Mouse (Mus musculus) liver, embryonic 12.5 days (tissue): ENCODE results near the gene Kmt2a. TPM values are rescaled to one million over a fixed set of nuclear protein-coding genes. Genes with fewer than 3 reads are reported as not detected.

Experiments used
- ATAC-seq: fragments of 200-750 bp; cut with Nextera tagmentation; 2 replicates; pipeline ENCODE4 v1.8.0; 2017; ENCODE audit warnings: moderate number of reproducible peaks, mild to moderate bottlenecking, moderate library complexity
- H3K27ac ChIP-seq: fragments of 300-500 bp; sonication (generic); 2 replicates; pipeline ENCODE4 v1.5.1; 2016; ENCODE audit warnings: mild to moderate bottlenecking
- H3K27me3 ChIP-seq: fragments of 300-500 bp; sonication (generic); replicated peaks from 2 replicates; pipeline ENCODE4 v1.6.1; 2016; ENCODE audit warnings: mild to moderate bottlenecking, moderate library complexity
- H3K36me3 ChIP-seq: fragments of 300-500 bp; sonication (generic); 2 replicates; pipeline ENCODE4 v1.6.1; 2016; ENCODE audit warnings: mild to moderate bottlenecking, moderate library complexity
- H3K4me1 ChIP-seq: fragments of 300-500 bp; sonication (generic); 2 replicates; pipeline ENCODE4 v1.6.1; 2016
- H3K4me2 ChIP-seq: fragments of 300-500 bp; sonication (generic); 2 replicates; pipeline ENCODE4 v1.6.1; 2016; ENCODE audit warnings: mild to moderate bottlenecking, moderate library complexity
- H3K4me3 ChIP-seq: fragments of 300-500 bp; sonication (generic); 2 replicates; pipeline ENCODE4 v1.5.1; 2016; ENCODE audit warnings: mild to moderate bottlenecking, moderate library complexity
- H3K9ac ChIP-seq: fragments of 300-500 bp; sonication (generic); 2 replicates; pipeline ENCODE4 v1.6.1; 2016; ENCODE audit warnings: mild to moderate bottlenecking, moderate library complexity
- H3K9me3 ChIP-seq: fragments of 300-500 bp; sonication (generic); replicated peaks from 2 replicates; pipeline ENCODE4 v1.6.1; 2016; ENCODE audit warnings: mild to moderate bottlenecking, moderate library complexity
- WGBS: fragments of 180-500 bp; shearing (Covaris S2); methylation state at CpG from one replicate; pipeline ENCODE4 v1.1.7; 2016; ENCODE audit not compliant: insufficient replicate concordance; 5-methylcytosine and 5-hydroxymethylcytosine counted together
- polyA plus RNA-seq: library from polyadenylated mRNA; unstranded; fragments of >200 nt; fragmentation: Nextera tagmentation; extraction: Ambion mirVana; gene quantifications from 2 replicates; pipeline ENCODE4 v1.2.1, GENCODE M21; 2016

The Kmt2a gene
- polyA plus RNA-seq, 1 experiment from 2014 or later: 8.4 TPM

DNA sequence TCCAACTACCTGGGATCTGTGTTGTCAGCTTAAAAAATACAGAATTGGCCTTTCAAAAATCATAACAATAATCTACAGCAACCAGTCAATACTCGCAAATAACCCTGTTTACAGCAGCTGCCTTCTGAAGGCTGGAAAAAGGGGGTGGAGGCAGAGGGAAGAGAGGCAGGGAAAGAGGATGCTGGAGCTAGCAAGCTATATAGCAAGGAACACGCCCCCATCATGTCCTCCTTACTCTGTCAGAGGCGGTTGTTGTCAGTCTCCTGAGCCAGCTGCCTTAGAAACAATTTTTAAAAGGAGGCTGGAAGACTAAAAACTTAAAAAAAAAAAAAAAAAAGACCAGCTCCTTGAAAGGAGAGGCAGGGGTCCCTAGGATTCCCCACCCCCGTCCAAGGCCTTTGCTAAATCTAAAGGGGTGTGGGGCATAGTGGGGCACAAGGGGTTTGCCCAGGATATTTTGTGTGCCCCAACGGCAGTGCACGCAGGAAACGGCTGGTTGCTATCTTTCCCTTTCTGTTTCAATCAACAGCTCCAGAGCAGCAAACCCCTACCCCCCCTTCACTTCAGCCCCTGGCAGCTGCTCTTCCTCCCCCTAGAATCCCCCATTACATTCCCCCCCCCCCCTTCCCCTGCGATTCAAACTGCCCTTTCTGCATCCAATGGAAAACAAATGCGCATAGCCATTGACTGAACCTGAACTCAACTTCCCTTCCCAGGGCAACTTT is 2.2 kb downstream of the Kmt2a start:
- no peaks in the 10 kb centered on the region for H3K9me3 ChIP-seq
- H3K4me3 ChIP-seq: peak overlapping the region; percentile 96
- peak overlapping the region; percentile 99 for H3K4me2 ChIP-seq
- 15% methylated on average over 9 of the region's 9 CpGs for WGBS
- no peak for ATAC-seq
- peaks cover 74% of the 10 kb centered on the region for H3K4me1 ChIP-seq
- peak overlapping the region; percentile 95 for H3K9ac ChIP-seq
- peaks cover 18% of the 10 kb centered on the region for H3K36me3 ChIP-seq
- H3K27me3 ChIP-seq: peaks cover 7% of the 10 kb centered on the region
- peak overlapping the region; percentile 91 for H3K27ac ChIP-seq

DNA sequence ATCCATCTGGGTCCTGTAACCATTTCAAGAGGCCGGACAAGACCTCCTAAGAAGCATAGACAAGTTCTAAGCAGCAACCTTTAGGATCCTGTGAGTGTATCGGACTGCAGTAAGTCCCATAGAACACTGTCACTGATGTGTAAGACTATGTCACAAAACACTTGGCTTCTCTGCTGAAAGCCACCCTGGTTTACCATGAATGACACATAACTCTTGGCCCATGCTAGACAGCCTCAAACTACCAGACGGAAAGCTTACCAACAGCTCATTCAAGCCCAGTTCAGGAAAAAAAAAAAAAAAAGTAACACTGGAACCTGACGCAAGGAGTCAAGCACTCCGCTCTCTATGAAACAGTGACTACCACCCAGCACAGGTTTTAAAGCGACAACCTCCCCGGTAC is 3.4 kb downstream of the Kmt2a start:
- H3K9ac ChIP-seq: no peak overlapping the region
- no peak overlapping the region for H3K4me2 ChIP-seq
- peaks cover 78% of the 10 kb centered on the region for H3K4me1 ChIP-seq
- H3K9me3 ChIP-seq: no peaks in the 10 kb centered on the region
- ATAC-seq: no peak
- H3K36me3 ChIP-seq: peaks cover 18% of the 10 kb centered on the region
- H3K4me3 ChIP-seq: no peak overlapping the region
- no peak overlapping the region for H3K27ac ChIP-seq
- no peaks in the 10 kb centered on the region; the same call in 1 of the 2 replicates for H3K27me3 ChIP-seq
- 86% methylated on average over 7 of the region's 7 CpGs for WGBS

GRCm38 (mm10) chr9:44875476-44875875 is 5.6 kb downstream of the Kmt2a start:
- H3K36me3 ChIP-seq: peaks cover 27% of the 10 kb centered on the region
- no peak for ATAC-seq
- no peak overlapping the region for H3K9ac ChIP-seq
- no peak overlapping the region for H3K27ac ChIP-seq
- H3K27me3 ChIP-seq: no peaks in the 10 kb centered on the region
- H3K4me1 ChIP-seq: peaks cover 76% of the 10 kb centered on the region
- no peak overlapping the region for H3K4me3 ChIP-seq
- WGBS: 78% methylated on average over 7 of the region's 7 CpGs
- H3K9me3 ChIP-seq: no peaks in the 10 kb centered on the region
- no peak overlapping the region for H3K4me2 ChIP-seq

- H3K27ac ChIP-seq: no peak overlapping the region
- no peak overlapping the region for H3K4me2 ChIP-seq
- H3K9me3 ChIP-seq: no peaks in the 10 kb centered on the region
- H3K9ac ChIP-seq: no peak overlapping the region
- peaks cover 27% of the 10 kb centered on the region for H3K36me3 ChIP-seq
- no peak overlapping the region for H3K4me3 ChIP-seq
- peaks cover 75% of the 10 kb centered on the region for H3K4me1 ChIP-seq
- ATAC-seq: no peak
- no peaks in the 10 kb centered on the region for H3K27me3 ChIP-seq
Observed at GRCm38 (mm10) chr9:44874198-44874597, 6.9 kb downstream of the Kmt2a start.

- no peak overlapping the region for H3K4me2 ChIP-seq
- no peaks in the 10 kb centered on the region for H3K9me3 ChIP-seq
- H3K36me3 ChIP-seq: peaks cover 27% of the 10 kb centered on the region
- H3K27ac ChIP-seq: no peak overlapping the region
- H3K9ac ChIP-seq: no peak overlapping the region
- no peaks in the 10 kb centered on the region for H3K27me3 ChIP-seq
- H3K4me3 ChIP-seq: no peak overlapping the region
- no peak for ATAC-seq
- H3K4me1 ChIP-seq: peaks cover 72% of the 10 kb centered on the region
- WGBS: 68% methylated on average over 5 of the region's 5 CpGs
Observed at GRCm38 (mm10) chr9:44873665-44874064, 7.4 kb downstream of the Kmt2a start.

- Histone ChIP-seq H3K27me3 (no peaks in the 10 kb centered on the region), H3K4me1 (peaks cover 50% of the 10 kb centered on the region), H3K36me3 (peaks cover 33% of the 10 kb centered on the region), H3K9ac (no peak overlapping the region), H3K4me2 (no peak overlapping the region), H3K4me3 (no peak overlapping the region), H3K27ac (no peak overlapping the region), H3K9me3 (no peaks in the 10 kb centered on the region)
- 76% methylated on average over 13 of the region's 13 CpGs for WGBS
- no peak for ATAC-seq
Observed at GRCm38 (mm10) chr9:44868336-44869094, 12.6 kb downstream of the Kmt2a start.

- Histone ChIP-seq H3K4me3 (no peak overlapping the region), H3K36me3 (peaks cover 41% of the 10 kb centered on the region), H3K9me3 (no peaks in the 10 kb centered on the region), H3K4me1 (peaks cover 50% of the 10 kb centered on the region), H3K27me3 (no peaks in the 10 kb centered on the region), H3K27ac (no peak overlapping the region), H3K9ac (no peak overlapping the region), H3K4me2 (no peak overlapping the region)
- WGBS: 56% methylated on average over 3 of the region's 3 CpGs
- ATAC-seq: no peak
Observed at GRCm38 (mm10) chr9:44867664-44868063, 13.4 kb downstream of the Kmt2a start.

DNA sequence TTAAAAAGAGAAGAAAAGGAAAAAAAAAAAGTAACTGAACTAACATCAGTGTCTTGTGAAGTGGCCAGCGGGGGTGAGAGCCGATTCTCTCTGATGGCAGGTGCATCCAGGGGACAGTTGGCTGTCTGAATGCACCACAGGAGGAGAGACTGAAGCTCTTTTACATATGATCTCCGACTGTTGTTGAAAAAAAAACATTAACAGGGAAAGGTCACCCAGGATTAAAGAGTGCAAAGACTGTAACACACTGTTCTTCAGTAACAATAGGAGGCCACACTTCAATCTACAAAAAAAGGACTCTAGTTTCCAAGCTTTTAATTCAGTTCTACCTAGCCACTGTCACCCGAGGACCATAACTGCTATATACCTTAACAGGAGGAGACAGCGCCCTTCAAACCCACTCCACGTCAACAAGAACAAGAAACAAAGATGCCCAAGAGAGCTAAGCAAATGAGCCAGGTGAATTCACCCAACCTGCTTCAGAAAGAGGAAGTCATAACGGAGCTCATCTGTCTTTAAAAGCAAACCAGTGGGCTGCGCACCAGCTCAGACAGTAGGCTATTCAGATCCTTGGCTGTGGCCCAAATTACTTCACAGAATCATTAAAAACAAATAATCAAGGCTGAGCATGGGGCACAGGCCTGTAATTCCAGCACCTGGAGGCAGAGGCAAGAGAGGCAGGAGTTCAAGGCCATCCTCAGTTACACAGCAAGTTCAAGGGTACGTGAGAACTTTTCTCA is 14.4 kb downstream of the Kmt2a start:
- ATAC-seq: no peak
- Histone ChIP-seq H3K9ac (no peak overlapping the region), H3K36me3 (peaks cover 50% of the 10 kb centered on the region), H3K27me3 (no peaks in the 10 kb centered on the region), H3K27ac (0 out of 2 replicates have a peak overlapping the region, but pooled peaks have one; percentile 3), H3K4me3 (no peak overlapping the region), H3K4me2 (no peak overlapping the region), H3K9me3 (no peaks in the 10 kb centered on the region), H3K4me1 (peaks cover 57% of the 10 kb centered on the region)
- 70% methylated on average over 9 of the region's 9 CpGs for WGBS

GRCm38 (mm10) chr9:44861121-44861520 is 20.0 kb downstream of the Kmt2a start:
- H3K27me3 ChIP-seq: no peaks in the 10 kb centered on the region
- no peak overlapping the region for H3K27ac ChIP-seq
- no peak for ATAC-seq
- H3K9me3 ChIP-seq: peaks cover 6% of the 10 kb centered on the region; the same call in 1 of the 2 replicates
- H3K4me3 ChIP-seq: no peak overlapping the region
- no peak overlapping the region for H3K9ac ChIP-seq
- H3K4me1 ChIP-seq: peaks cover 22% of the 10 kb centered on the region
- H3K4me2 ChIP-seq: no peak overlapping the region
- H3K36me3 ChIP-seq: peaks cover 78% of the 10 kb centered on the region

DNA sequence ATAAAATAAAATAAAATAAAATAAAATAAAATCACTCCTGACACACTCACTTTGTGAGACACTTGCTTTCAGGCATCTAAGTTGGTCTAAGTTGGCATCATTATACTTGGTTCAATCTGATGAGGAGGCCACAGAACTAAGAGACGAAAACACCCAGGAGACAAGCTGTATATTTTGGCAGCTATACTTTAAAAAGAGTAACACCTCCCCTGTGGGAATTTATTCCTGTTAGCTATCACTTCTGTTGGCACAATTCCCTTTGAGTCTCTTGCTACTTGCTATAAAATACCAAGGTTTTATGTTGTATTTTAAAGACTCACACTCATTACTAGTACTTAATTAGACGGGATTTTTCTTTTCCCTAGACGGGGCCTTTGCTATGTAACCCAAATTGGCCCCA is 22.4 kb downstream of the Kmt2a start:
- Histone ChIP-seq H3K27me3 (no peaks in the 10 kb centered on the region), H3K4me2 (no peak overlapping the region), H3K27ac (no peak overlapping the region), H3K9me3 (peaks cover 6% of the 10 kb centered on the region; the same call in 1 of the 2 replicates), H3K4me3 (no peak overlapping the region), H3K36me3 (peaks cover 54% of the 10 kb centered on the region), H3K4me1 (peaks cover 22% of the 10 kb centered on the region), H3K9ac (no peak overlapping the region)
- no peak for ATAC-seq
- 84% methylated on average over 3 of the region's 3 CpGs for WGBS

DNA sequence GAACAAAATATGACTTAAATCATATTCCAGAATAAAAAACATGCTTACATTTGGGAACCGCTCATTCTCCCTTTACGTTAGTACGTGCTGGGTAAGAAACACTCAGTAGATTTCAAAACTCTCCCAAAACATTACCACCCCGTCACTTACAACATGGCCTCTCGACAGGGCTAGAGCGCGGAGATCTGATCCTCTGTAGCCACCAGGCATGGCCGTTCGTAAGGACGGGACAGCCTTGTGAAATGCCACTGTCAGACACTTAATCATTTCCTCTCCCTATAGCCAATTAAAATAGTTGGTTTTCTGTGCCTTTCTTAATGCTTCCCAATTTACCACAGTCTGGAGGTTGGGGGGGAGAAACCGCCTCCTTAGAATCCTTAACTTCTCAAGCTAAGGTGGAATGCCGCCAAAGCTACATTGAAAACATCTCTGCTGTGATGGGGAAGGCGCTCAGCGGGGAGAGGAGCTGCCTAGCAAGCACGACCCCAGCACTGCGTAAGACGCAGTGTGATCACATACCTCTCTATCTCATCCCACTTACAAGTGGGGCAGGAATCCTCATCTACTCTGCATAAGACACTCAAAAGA is 23.6 kb downstream of the Kmt2a start:
- no peak for ATAC-seq
- H3K27ac ChIP-seq: no peak overlapping the region
- no peak overlapping the region for H3K4me2 ChIP-seq
- H3K4me3 ChIP-seq: no peak overlapping the region
- peaks cover 6% of the 10 kb centered on the region; the same call in 1 of the 2 replicates for H3K9me3 ChIP-seq
- no peaks in the 10 kb centered on the region for H3K27me3 ChIP-seq
- peaks cover 12% of the 10 kb centered on the region for H3K4me1 ChIP-seq
- WGBS: 86% methylated on average over 17 of the region's 17 CpGs
- H3K36me3 ChIP-seq: peaks cover 49% of the 10 kb centered on the region
- H3K9ac ChIP-seq: no peak overlapping the region

GRCm38 (mm10) chr9:44855153-44855552 is 25.9 kb downstream of the Kmt2a start:
- ATAC-seq: no peak
- WGBS: 75% methylated on average over 6 of the region's 6 CpGs
- no peak overlapping the region for H3K4me3 ChIP-seq
- no peak overlapping the region for H3K27ac ChIP-seq
- no peak overlapping the region for H3K4me2 ChIP-seq
- no peak overlapping the region for H3K9ac ChIP-seq
- no peaks in the 10 kb centered on the region for H3K9me3 ChIP-seq
- no peaks in the 10 kb centered on the region for H3K27me3 ChIP-seq
- peaks cover 45% of the 10 kb centered on the region for H3K36me3 ChIP-seq
- no peaks in the 10 kb centered on the region for H3K4me1 ChIP-seq
